Mouse (Mus musculus): ENCODE measurements around the gene 4931429L15Rik.

DNA sequence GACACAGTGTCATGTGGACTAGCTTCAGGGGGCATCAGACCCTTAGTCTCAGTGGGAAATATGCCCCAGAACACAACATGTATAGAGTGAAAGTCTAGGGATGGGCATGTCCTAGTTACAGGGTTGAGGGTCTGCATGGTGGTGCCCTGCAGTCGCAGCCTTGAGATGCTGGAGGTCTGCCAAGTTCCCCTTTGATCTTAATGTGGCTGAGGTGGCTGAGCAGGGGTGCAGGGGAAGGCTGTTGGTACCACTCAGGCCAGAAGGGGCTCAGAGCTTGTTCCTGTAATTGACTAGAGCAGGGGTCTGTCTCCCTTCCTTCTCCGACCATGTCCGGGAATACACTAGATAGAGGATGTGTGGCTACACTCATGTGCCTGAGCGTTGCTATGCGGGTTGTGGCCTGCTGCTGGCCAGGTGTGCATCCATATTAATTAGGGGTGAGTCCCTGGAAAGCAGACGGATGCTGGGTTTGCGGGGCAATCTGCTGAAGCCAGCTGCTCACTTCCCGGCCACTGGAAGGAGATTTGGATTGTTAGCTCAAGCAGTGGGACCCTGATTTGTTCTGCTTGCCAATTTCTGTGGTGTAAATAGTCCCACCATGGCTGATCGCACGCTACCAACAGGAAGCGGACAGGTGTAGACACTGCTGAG is 41.8 kb upstream of the 4931429L15Rik start:
- no peak for TF ChIP-seq CTCF (IDR thresholded peaks at IDR 0.05; ENCODE audit: extremely low read depth, insufficient read depth, insufficient read length, insufficient replicate concordance)
- no peak for TF ChIP-seq POLR2A (IDR thresholded peaks at IDR 0.05; ENCODE audit: low read depth, low read length)
